ENCODE assay signal across 15 mouse cellular contexts in genomic region chr12:29642915-29643314, GRCm38 (mm10).
DNase-seq lines count a peak whose midpoint lies in the region; ATAC-seq lines count a peak whose summit lies in the region.
"Had no signal": no experiment of that assay in that cellular context is flagged by ENCODE, and none has a peak within 500 bp of the region (broad histone marks: within the 10 kb centered on the region; RNA-seq: fewer than 3 reads in every experiment).

No protein-coding gene starts in this region.

- WGBS in limb, embryonic 11.5 days, result 4% methylated on average over 4 of the region's 4 CpGs
- WGBS in limb, embryonic 10.5 days, result 15% methylated on average over 4 of the region's 4 CpGs
- 3% methylated on average over 4 of the region's 4 CpGs for WGBS in forebrain, embryonic 16.5 days
- WGBS in neural tube, embryonic 13.5 days, result 3% methylated on average over 4 of the region's 4 CpGs

- H3K9me3 ChIP-seq in limb, embryonic 11.5 days (ENCODE audit: control insufficient read depth, low read length), result no peaks in the 10 kb centered on the region
- H3K9me3 ChIP-seq in limb, embryonic 10.5 days (replicated peaks), result no peaks in the 10 kb centered on the region
- H3K9me3 ChIP-seq in forebrain, embryonic 16.5 days (ENCODE audit: control insufficient read depth, low read length), result no peaks in the 10 kb centered on the region
- H3K9me3 ChIP-seq in neural tube, embryonic 13.5 days, result 0 out of 2 replicates have a peak, but pooled peaks cover 3% of the 10 kb centered on the region
- H3K9me3 ChIP-seq: liver, embryonic 13.5 days had no signal

- peaks cover 4% of the 10 kb centered on the region; the same call in 1 of the 2 replicates for H3K4me1 ChIP-seq in limb, embryonic 11.5 days (ENCODE audit: control insufficient read depth, insufficient read depth, low read length)
- peaks cover 37% of the 10 kb centered on the region for H3K4me1 ChIP-seq in limb, embryonic 10.5 days
- H3K4me1 ChIP-seq in forebrain, embryonic 16.5 days (replicated peaks; ENCODE audit: control insufficient read depth, insufficient read depth, low read length), result peaks cover 36% of the 10 kb centered on the region
- peaks cover 66% of the 10 kb centered on the region for H3K4me1 ChIP-seq in neural tube, embryonic 13.5 days (replicated peaks)
- H3K4me1 ChIP-seq: liver, embryonic 13.5 days had no signal

- no peak overlapping the region for H3K4me3 ChIP-seq in limb, embryonic 11.5 days (ENCODE audit: low read depth, low read length)
- no peak overlapping the region for H3K4me3 ChIP-seq in limb, embryonic 10.5 days
- no peak overlapping the region for H3K4me3 ChIP-seq in forebrain, embryonic 16.5 days (replicated peaks; ENCODE audit: low read length)
- H3K4me3 ChIP-seq in neural tube, embryonic 13.5 days, result no peak overlapping the region
- H3K4me3 ChIP-seq: liver, embryonic 13.5 days had no signal

- H3K4me2 ChIP-seq in limb, embryonic 11.5 days (ENCODE audit: low read depth, severe bottlenecking), result no peak overlapping the region
- H3K4me2 ChIP-seq in forebrain, embryonic 16.5 days (ENCODE audit: low read length), result no peak overlapping the region
- 0 out of 2 replicates have a peak overlapping the region, but pooled peaks have one; percentile 6 for H3K4me2 ChIP-seq in neural tube, embryonic 13.5 days
- H3K4me2 ChIP-seq: liver, embryonic 13.5 days had no signal

- no peaks in the 10 kb centered on the region for H3K27me3 ChIP-seq in limb, embryonic 11.5 days (ENCODE audit: control insufficient read depth, insufficient read depth, low read length)
- no peaks in the 10 kb centered on the region for H3K27me3 ChIP-seq in limb, embryonic 10.5 days (ENCODE audit: low read depth, poor library complexity, severe bottlenecking)
- H3K27me3 ChIP-seq in forebrain, embryonic 16.5 days (replicated peaks; ENCODE audit: control insufficient read depth, insufficient read depth, low read length), result no peaks in the 10 kb centered on the region
- no peaks in the 10 kb centered on the region for H3K27me3 ChIP-seq in neural tube, embryonic 13.5 days
- H3K27me3 ChIP-seq: liver, embryonic 13.5 days had no signal

- H3K9ac ChIP-seq in limb, embryonic 11.5 days (ENCODE audit: low read length), result no peak overlapping the region
- H3K9ac ChIP-seq in forebrain, embryonic 16.5 days (replicated peaks; ENCODE audit: low read depth, low read length), result peak overlapping the region; percentile 40; the same call in 1 of the 2 replicates
- no peak overlapping the region for H3K9ac ChIP-seq in neural tube, embryonic 13.5 days
- H3K9ac ChIP-seq: liver, embryonic 13.5 days had no signal

- H3K27ac ChIP-seq in limb, embryonic 11.5 days (replicated peaks; ENCODE audit: low read depth, low read length), result no peak overlapping the region
- no peak overlapping the region for H3K27ac ChIP-seq in limb, embryonic 10.5 days
- H3K27ac ChIP-seq in forebrain, embryonic 16.5 days (ENCODE audit: low read length), result peak overlapping the region; percentile 84
- peak overlapping the region; percentile 92 for H3K27ac ChIP-seq in neural tube, embryonic 13.5 days (replicated peaks)
- H3K27ac ChIP-seq: liver, embryonic 13.5 days had no signal

- H3K36me3 ChIP-seq in limb, embryonic 11.5 days (ENCODE audit: control insufficient read depth, insufficient read depth, low read length), result no peaks in the 10 kb centered on the region
- H3K36me3 ChIP-seq in limb, embryonic 10.5 days, result no peaks in the 10 kb centered on the region
- peaks cover 12% of the 10 kb centered on the region for H3K36me3 ChIP-seq in forebrain, embryonic 16.5 days (ENCODE audit: control insufficient read depth, insufficient read depth)
- peaks cover 18% of the 10 kb centered on the region; the same call in 1 of the 2 replicates for H3K36me3 ChIP-seq in neural tube, embryonic 13.5 days
- H3K36me3 ChIP-seq: liver, embryonic 13.5 days had no signal

- peak; percentile 43 for DNase-seq in limb, embryonic 11.5 days (ENCODE audit: low spot score)
- DNase-seq in limb, embryonic 10.5 days (ENCODE audit: low spot score), result no peak
- peak; percentile 49 for DNase-seq in hindlimb bud, embryonic 11.5 days (ENCODE audit: extremely low spot score, low read depth, low spot score)
- DNase-seq in kidney, adult 9 months, result no peak
- no peak for DNase-seq in testis, postnatal 10 days (ENCODE audit: low spot score)
- DNase-seq in left cerebral cortex, adult 18-20 months (ENCODE audit: low spot score in 2 of 2), result no peak
- DNase-seq: cerebellum, postnatal 14 days; heart, adult 18-20 months; kidney, postnatal 10 days; liver, embryonic 13.5 days; right cerebral cortex, adult 18-20 months had no signal

- no peak for ATAC-seq in limb, embryonic 11.5 days (ENCODE audit: insufficient number of reproducible peaks, low FRiP score, low TSS enrichment, low read depth)
- ATAC-seq in forebrain, embryonic 16.5 days, result peak; percentile 53
- peak; percentile 78 for ATAC-seq in neural tube, embryonic 13.5 days (ENCODE audit: low read depth)
- ATAC-seq: intestine, embryonic 16.5 days; Patski had no signal

Comparison
In these comparisons a context has a peak if more than half of its experiments do, and no peak if none do; other contexts are left out.
1. DNase-seq: peak in limb, embryonic 11.5 days (single experiment) and hindlimb bud, embryonic 11.5 days (single experiment); none in limb, embryonic 10.5 days (single experiment), kidney, adult 9 months (single experiment), testis, postnatal 10 days (single experiment) and left cerebral cortex, adult 18-20 months (0 of 2).
2. H3K27ac ChIP-seq: peak in forebrain, embryonic 16.5 days (single experiment) and neural tube, embryonic 13.5 days (single experiment); none in limb, embryonic 11.5 days (single experiment) and limb, embryonic 10.5 days (single experiment).